Comparison of ENCODE assay signal across 8 mouse cellular contexts in genomic region chr16:91647461-91648219, GRCm38 (mm10). TPM values are rescaled to one million over a fixed set of nuclear protein-coding genes. Genes with fewer than 3 reads are reported as not detected.
DNase-seq lines count a peak whose midpoint lies in the region; ATAC-seq and TF ChIP-seq lines count a peak whose summit lies in the region.

TSS of gene Son (plus strand) at chr16:91647506.

- H3K27ac ChIP-seq in forebrain, embryonic 16.5 days (ENCODE audit: low read length), result peak within 1 kb of the TSS; percentile 98
- H3K27ac ChIP-seq in layer of hippocampus, adult 2 months, result peak within 1 kb of the TSS; percentile 99
- H3K27ac ChIP-seq in lung, embryonic 14.5 days (ENCODE audit: low read depth), result peak within 1 kb of the TSS; percentile 99
- peak within 1 kb of the TSS; percentile 97 for H3K27ac ChIP-seq in olfactory bulb, adult 2 months (ENCODE audit: insufficient read depth, low read depth, low read length)
- peak within 1 kb of the TSS; percentile 87 for H3K27ac ChIP-seq in thymus, adult 2 months (ENCODE audit: control insufficient read depth, insufficient read depth, low read length)

- no peak for TF ChIP-seq CTCF in G1E (IDR thresholded peaks at IDR 0.05; ENCODE audit: low read depth, low read length)
- TF ChIP-seq CTCF in layer of hippocampus, adult 2 months (conservative IDR thresholded peaks at IDR 0.05), result no peak
- TF ChIP-seq CTCF in lung, embryonic 14.5 days (IDR thresholded peaks at IDR 0.05; ENCODE audit: low read depth), result no peak
- TF ChIP-seq CTCF in olfactory bulb, adult 2 months (IDR thresholded peaks at IDR 0.05; ENCODE audit: insufficient read depth, low read depth, low read length), result no peak
- 0 out of 2 replicates have a peak, but pooled peaks have one; percentile 37 for TF ChIP-seq CTCF in thymus, adult 2 months (IDR thresholded peaks at IDR 0.05; ENCODE audit: borderline replicate concordance, control insufficient read depth, extremely low read depth, insufficient read depth, low read length, poor library complexity)

- ATAC-seq in G1E (ENCODE audit: extremely low read depth, insufficient number of reproducible peaks, low FRiP score, poor library complexity, severe bottlenecking), result peak; percentile 90
- ATAC-seq in forebrain, embryonic 16.5 days, result peak; percentile 98
- ATAC-seq in lung, embryonic 14.5 days (ENCODE audit: insufficient read depth), result peak; percentile 96

- intact Hi-C loops in heart, postnatal 36 days (cut with DNase I), result loop anchor here (2.0 to 5.0 kb wide), 3 partner anchors 40 to 183 kb away; partner anchors contain the start of genes Donson and Tmem50b

- TF ChIP-seq POLR2A in olfactory bulb, adult 2 months (IDR thresholded peaks at IDR 0.05; ENCODE audit: insufficient read depth, low read depth, low read length), result peak; percentile 80
- peak; percentile 96 for TF ChIP-seq POLR2A in thymus, adult 2 months (IDR thresholded peaks at IDR 0.05; ENCODE audit: control insufficient read depth, extremely low read depth, insufficient read depth, low read length, poor library complexity)

- peaks cover 38% of the 10 kb centered on the region for H3K36me3 ChIP-seq in G1E (replicated peaks)
- H3K36me3 ChIP-seq in forebrain, embryonic 16.5 days (ENCODE audit: control insufficient read depth, insufficient read depth), result peaks cover 7% of the 10 kb centered on the region
- peaks cover 22% of the 10 kb centered on the region for H3K36me3 ChIP-seq in lung, embryonic 14.5 days (ENCODE audit: insufficient read depth)
- peaks cover 13% of the 10 kb centered on the region for H3K36me3 ChIP-seq in thymus, adult 2 months (ENCODE audit: control insufficient read depth, insufficient read depth, low read length)

- H3K4me2 ChIP-seq in forebrain, embryonic 16.5 days (ENCODE audit: low read length), result peak within 1 kb of the TSS; percentile 81
- H3K4me2 ChIP-seq in lung, embryonic 14.5 days, result peak within 1 kb of the TSS; percentile 100

- under 1% methylated on average over 70 of the region's 70 CpGs for WGBS in forebrain, embryonic 16.5 days
- under 1% methylated on average over 69 of the region's 70 CpGs for WGBS in lung, embryonic 14.5 days
- WGBS in olfactory bulb, adult 2 months, result under 1% methylated on average over 70 of the region's 70 CpGs
- under 1% methylated on average over 69 of the region's 70 CpGs for WGBS in thymus, adult 2 months

- H3K27me3 ChIP-seq in G1E (ENCODE audit: insufficient read depth, low read length), result no peaks in the 10 kb centered on the region
- H3K27me3 ChIP-seq in forebrain, embryonic 16.5 days (replicated peaks; ENCODE audit: control insufficient read depth, insufficient read depth, low read length), result no peaks in the 10 kb centered on the region
- H3K27me3 ChIP-seq in lung, embryonic 14.5 days (ENCODE audit: insufficient read depth, low read length), result no peaks in the 10 kb centered on the region
- H3K27me3 ChIP-seq in thymus, adult 2 months (ENCODE audit: control insufficient read depth, insufficient read depth, low read length), result no peaks in the 10 kb centered on the region

- peak within 1 kb of the TSS; percentile 83 for H3K4me3 ChIP-seq in G1E (ENCODE audit: low read depth, low read length)
- H3K4me3 ChIP-seq in forebrain, embryonic 16.5 days (replicated peaks; ENCODE audit: low read length), result peak within 1 kb of the TSS; percentile 83
- peak within 1 kb of the TSS; percentile 78 for H3K4me3 ChIP-seq in layer of hippocampus, adult 2 months
- peak within 1 kb of the TSS; percentile 83 for H3K4me3 ChIP-seq in lung, embryonic 14.5 days (ENCODE audit: low read depth, low read length)
- peak within 1 kb of the TSS; percentile 83 for H3K4me3 ChIP-seq in olfactory bulb, adult 2 months (ENCODE audit: insufficient read depth, low read depth, low read length)
- H3K4me3 ChIP-seq in thymus, adult 2 months (ENCODE audit: control insufficient read depth, insufficient read depth, low read length), result peak within 1 kb of the TSS; percentile 72

- no peaks in the 10 kb centered on the region for H3K9me3 ChIP-seq in G1E (replicated peaks)
- no peaks in the 10 kb centered on the region for H3K9me3 ChIP-seq in forebrain, embryonic 16.5 days (ENCODE audit: control insufficient read depth, low read length)
- no peaks in the 10 kb centered on the region for H3K9me3 ChIP-seq in lung, embryonic 14.5 days (ENCODE audit: low read depth, low read length)

- H3K9ac ChIP-seq in forebrain, embryonic 16.5 days (replicated peaks; ENCODE audit: low read depth, low read length), result peak within 1 kb of the TSS; percentile 75
- peak within 1 kb of the TSS; percentile 93 for H3K9ac ChIP-seq in lung, embryonic 14.5 days

- DNase-seq in G1E (ENCODE audit: low spot score), result peak; percentile 99
- peak; percentile 96 to 98 for DNase-seq in cerebellum, adult 18-20 months
- peak; percentile 92 to 94 for DNase-seq in heart, postnatal 36 days
- peak; percentile 97 to 98 for DNase-seq in layer of hippocampus, adult 2 months (ENCODE audit: low spot score in 2 of 2)
- DNase-seq in lung, embryonic 14.5 days, result peak; percentile 99
- peak; percentile 95 for DNase-seq in thymus, adult 2 months

- peaks cover 40% of the 10 kb centered on the region for H3K4me1 ChIP-seq in G1E (ENCODE audit: insufficient read depth, low read depth, low read length)
- H3K4me1 ChIP-seq in forebrain, embryonic 16.5 days (replicated peaks; ENCODE audit: control insufficient read depth, insufficient read depth, low read length), result peaks cover 16% of the 10 kb centered on the region
- H3K4me1 ChIP-seq in lung, embryonic 14.5 days (ENCODE audit: insufficient read depth), result no peaks in the 10 kb centered on the region
- peaks cover 6% of the 10 kb centered on the region; the same call in 1 of the 2 replicates for H3K4me1 ChIP-seq in olfactory bulb, adult 2 months (ENCODE audit: control insufficient read depth, insufficient read depth, low read length)
- peaks cover 2% of the 10 kb centered on the region for H3K4me1 ChIP-seq in thymus, adult 2 months (replicated peaks; ENCODE audit: control insufficient read depth, insufficient read depth, low read length)

RNA-seq across cellular contexts. Expression of gene Son, which starts in this region (rescaled TPM):
- total RNA-seq in G1E (2014; fragmentation: Nextera tagmentation), result 573 and 598 TPM in 2 replicates
- total RNA-seq in G1E (2017), result 239 and 264 TPM in 2 replicates
- 42.3 and 43.9 TPM in 2 replicates for polyA plus RNA-seq in G1E (2012)
- 129 and 134 TPM in 2 replicates for polyA plus RNA-seq in forebrain, embryonic 16.5 days (2015; fragmentation: Nextera tagmentation; extraction: Ambion mirVana)
- total RNA-seq in heart, postnatal 36 days (2021), result 100 to 1,000 TPM; 129 to 154 TPM
- 100 to 1,000 TPM; 259 to 285 TPM for total RNA-seq in layer of hippocampus, adult 2 months (2021)
- 149 and 155 TPM in 2 replicates for polyA plus RNA-seq in lung, embryonic 14.5 days (2014; fragmentation: Nextera tagmentation; extraction: Ambion mirVana)
- 159 and 242 TPM in 2 replicates for polyA plus RNA-seq in olfactory bulb, adult 2 months (2012; ENCODE audit: insufficient read depth, insufficient read length, low replicate concordance, missing spikeins)
- 258 and 261 TPM in 2 replicates for polyA plus RNA-seq in thymus, adult 2 months (2012; rRNA removed)

Comparison
In these comparisons a context has a peak if more than half of its experiments do, and no peak if none do; other contexts are left out.
1. Peak in every context shown above with its lines: DNase-seq, ATAC-seq, H3K4me3 ChIP-seq and H3K27ac ChIP-seq.